Mouse (Mus musculus) forebrain, embryonic 13.5 days (tissue): ENCODE data around the gene Prelid1. TPM values are rescaled to one million over a fixed set of nuclear protein-coding genes. Genes with fewer than 3 reads are reported as not detected.

ENCODE experiments used
- ATAC-seq: fragments of 200-750 bp; cut with Nextera tagmentation; 2 replicates; pipeline ENCODE4 v1.8.0; 2017
- H3K27ac ChIP-seq: fragments of 300-500 bp; sonication (generic); 2 replicates; pipeline ENCODE4 v1.5.1; 2015; ENCODE audit warnings: inconsistent platforms, mild to moderate bottlenecking, moderate library complexity
- H3K27me3 ChIP-seq: fragments of 300-500 bp; sonication (generic); 2 replicates; pipeline ENCODE4 v1.6.1; 2015; ENCODE audit warnings: mild to moderate bottlenecking, inconsistent platforms
- H3K36me3 ChIP-seq: fragments of 300-500 bp; sonication (generic); 2 replicates; pipeline ENCODE4 v1.6.1; 2015; ENCODE audit warnings: mild to moderate bottlenecking, inconsistent platforms; ENCODE audit not compliant: poor library complexity, severe bottlenecking
- H3K4me1 ChIP-seq: fragments of 300-500 bp; sonication (generic); 2 replicates; pipeline ENCODE4 v1.6.1; 2015; ENCODE audit warnings: inconsistent platforms
- H3K4me2 ChIP-seq: fragments of 300-500 bp; sonication (generic); 2 replicates; pipeline ENCODE4 v1.6.1; 2015; ENCODE audit warnings: inconsistent platforms, mild to moderate bottlenecking, moderate library complexity
- H3K4me3 ChIP-seq: fragments of 300-500 bp; sonication (generic); 2 replicates; pipeline ENCODE4 v1.5.1; 2015; ENCODE audit warnings: mild to moderate bottlenecking, inconsistent platforms
- H3K9ac ChIP-seq: fragments of 300-500 bp; sonication (generic); 2 replicates; pipeline ENCODE4 v1.6.1; 2015; ENCODE audit warnings: mild to moderate bottlenecking, inconsistent platforms
- H3K9me3 ChIP-seq: fragments of 300-500 bp; sonication (generic); replicated peaks from 2 replicates; pipeline ENCODE4 v1.6.1; 2016; ENCODE audit warnings: inconsistent platforms
- WGBS: fragments of 180-500 bp; shearing (Covaris S2); methylation state at CpG from one replicate; pipeline ENCODE4 v1.1.7; 2015; 5-methylcytosine and 5-hydroxymethylcytosine counted together
- polyA plus RNA-seq: library from polyadenylated mRNA; unstranded; fragments of >200 nt; fragmentation: Nextera tagmentation; extraction: Ambion mirVana; gene quantifications from 2 replicates; pipeline ENCODE4 v1.2.1, GENCODE M21; 2015

Prelid1 gene
- polyA plus RNA-seq, result 309 and 331 TPM in 2 replicates

DNA sequence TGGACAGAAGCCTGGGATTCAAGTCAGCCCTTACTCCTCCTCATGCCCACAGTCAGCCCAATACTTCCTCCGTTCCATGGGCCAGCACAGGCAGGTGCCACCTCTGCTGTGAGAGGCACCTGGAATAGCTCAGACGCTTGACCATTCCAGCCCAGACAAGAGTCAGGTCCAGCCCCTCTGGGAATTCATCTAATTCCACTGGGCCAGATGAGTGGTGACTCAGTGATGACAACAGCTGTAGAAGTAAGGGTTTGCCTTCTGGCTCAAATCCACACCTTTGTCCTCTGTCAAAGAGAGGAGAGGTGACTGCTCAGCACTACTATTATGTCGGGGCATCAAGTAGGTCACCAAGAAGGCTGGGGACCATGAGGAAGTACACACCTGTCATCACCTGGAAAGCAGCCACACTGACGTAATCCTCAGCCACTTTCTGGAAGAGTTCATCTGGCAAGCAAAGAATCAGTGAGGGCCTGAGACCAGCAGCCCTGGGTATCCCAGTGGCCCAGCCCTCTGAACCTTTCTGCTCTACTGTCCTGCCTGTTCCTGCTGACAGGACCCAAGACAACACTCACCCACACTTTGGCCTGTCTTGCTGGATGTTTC lies at the start of gene Prelid1:
Gene Prelid1 (plus strand): TSS at position 570 of the 603 bp plus-strand sequence.
- Histone ChIP-seq H3K36me3 (peaks cover 73% of the 10 kb centered on the region), H3K9ac (peak within 1 kb of the TSS; percentile 86), H3K4me2 (peak within 1 kb of the TSS; percentile 99), H3K27me3 (no peaks in the 10 kb centered on the region), H3K4me1 (peaks cover 35% of the 10 kb centered on the region), H3K9me3 (no peaks in the 10 kb centered on the region), H3K27ac (peak within 1 kb of the TSS; percentile 45; the same call in 1 of the 2 replicates), H3K4me3 (peak within 1 kb of the TSS; percentile 85)
- 91% methylated on average over 4 of the region's 4 CpGs for WGBS
- no peak for ATAC-seq

DNA sequence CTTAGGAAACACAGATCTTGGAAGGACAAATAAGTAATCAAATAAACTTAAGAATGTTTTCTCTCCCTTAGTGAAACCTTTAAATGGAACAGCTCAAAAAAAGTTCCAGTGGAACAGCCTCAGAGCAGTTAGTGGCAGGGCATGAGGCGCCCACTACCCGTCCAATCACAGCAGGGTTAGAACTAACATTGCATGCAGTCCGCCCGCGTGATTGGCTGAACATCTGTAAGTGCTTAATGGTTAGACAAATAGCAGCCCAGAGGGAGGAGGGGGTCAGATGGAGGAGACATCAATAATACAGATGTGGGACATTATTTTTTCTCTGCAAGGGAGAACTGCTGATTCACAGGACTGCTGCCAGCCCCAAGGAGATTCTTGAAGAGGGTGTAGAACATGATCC lies 43.1 kb upstream of the Prelid1 start:
- ATAC-seq, result no peak
- H3K4me3 ChIP-seq, result no peak overlapping the region
- H3K36me3 ChIP-seq, result peaks cover 56% of the 10 kb centered on the region
- H3K9ac ChIP-seq, result no peak overlapping the region
- no peaks in the 10 kb centered on the region for H3K9me3 ChIP-seq
- H3K4me1 ChIP-seq, result no peaks in the 10 kb centered on the region
- no peaks in the 10 kb centered on the region for H3K27me3 ChIP-seq
- 89% methylated on average over 5 of the region's 5 CpGs for WGBS
- H3K4me2 ChIP-seq, result no peak overlapping the region
- no peak overlapping the region for H3K27ac ChIP-seq

DNA sequence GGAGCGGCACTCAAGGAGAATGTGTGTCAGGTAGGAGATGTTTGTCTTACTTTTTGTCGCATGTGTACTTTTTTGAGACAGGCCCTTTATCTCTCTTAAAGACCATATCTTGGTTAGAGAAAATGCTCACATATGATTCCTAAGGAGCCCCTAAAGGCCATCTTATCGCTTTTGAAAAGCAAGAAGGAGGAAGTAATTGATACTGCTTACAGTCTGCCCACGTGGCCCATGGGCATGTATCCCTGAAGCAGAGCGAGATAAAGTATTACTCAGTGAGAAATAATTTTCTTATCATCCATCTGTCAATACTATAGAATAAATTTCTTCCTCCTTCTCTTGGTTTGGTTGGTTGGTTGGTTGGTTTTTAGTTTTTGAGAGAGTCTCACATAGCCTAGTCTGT lies 42.7 kb upstream of the Prelid1 start:
- Histone ChIP-seq H3K9me3 (no peaks in the 10 kb centered on the region), H3K4me3 (no peak overlapping the region), H3K9ac (no peak overlapping the region), H3K27me3 (no peaks in the 10 kb centered on the region), H3K4me1 (no peaks in the 10 kb centered on the region), H3K27ac (no peak overlapping the region), H3K4me2 (no peak overlapping the region), H3K36me3 (peaks cover 57% of the 10 kb centered on the region)
- no peak for ATAC-seq
- WGBS, result 94% methylated on average over 5 of the region's 5 CpGs

DNA sequence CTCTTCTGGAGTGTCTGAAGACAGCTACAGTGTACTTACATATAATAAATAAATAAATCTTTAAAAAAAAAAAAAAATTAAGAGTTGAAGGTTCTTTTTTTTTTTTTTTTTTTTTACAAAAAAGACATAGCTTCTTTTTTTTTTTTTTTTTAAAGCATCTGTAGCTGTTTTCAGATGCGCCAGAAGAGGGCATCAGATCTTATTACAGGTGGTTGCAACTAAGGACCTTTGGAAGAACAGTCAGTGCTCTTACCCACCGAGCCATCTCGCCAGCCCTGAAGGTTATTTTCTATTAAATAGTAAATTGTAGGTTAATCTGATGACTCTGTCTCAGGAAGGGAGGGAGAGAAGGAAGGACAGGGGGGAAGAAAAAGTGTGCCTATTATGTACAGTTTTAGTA lies 31.4 kb upstream of the Prelid1 start:
- no peak overlapping the region for H3K4me3 ChIP-seq
- peaks cover 78% of the 10 kb centered on the region for H3K36me3 ChIP-seq
- H3K27me3 ChIP-seq, result no peaks in the 10 kb centered on the region
- WGBS, result 83% methylated on average over 3 of the region's 3 CpGs
- ATAC-seq, result no peak
- no peak overlapping the region for H3K9ac ChIP-seq
- no peaks in the 10 kb centered on the region for H3K9me3 ChIP-seq
- no peaks in the 10 kb centered on the region for H3K4me1 ChIP-seq
- no peak overlapping the region for H3K27ac ChIP-seq
- no peak overlapping the region for H3K4me2 ChIP-seq

DNA sequence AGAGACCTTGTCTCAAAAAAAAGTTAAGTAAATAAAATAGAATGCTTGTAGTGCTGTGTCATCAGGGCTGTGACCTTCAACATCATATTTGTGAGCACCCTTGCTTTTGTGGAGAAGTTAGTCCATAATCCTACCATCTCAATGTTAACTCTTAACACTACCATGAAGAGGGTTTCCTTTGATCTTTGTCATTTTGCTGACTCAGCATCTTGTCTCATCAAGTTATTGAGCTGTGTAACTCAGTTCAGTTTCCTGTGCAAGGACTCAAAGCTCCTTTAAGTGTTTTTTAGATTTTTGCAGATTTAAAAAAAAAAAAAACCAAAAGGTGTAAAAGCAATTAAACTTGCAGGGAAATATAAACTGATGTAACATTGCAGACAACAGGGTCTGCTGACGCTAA lies 23.5 kb upstream of the Prelid1 start:
- no peaks in the 10 kb centered on the region for H3K27me3 ChIP-seq
- ATAC-seq, result no peak
- H3K4me1 ChIP-seq, result no peaks in the 10 kb centered on the region
- H3K27ac ChIP-seq, result no peak overlapping the region
- peaks cover 76% of the 10 kb centered on the region for H3K36me3 ChIP-seq
- H3K4me2 ChIP-seq, result no peak overlapping the region
- H3K9ac ChIP-seq, result no peak overlapping the region
- WGBS, result 89% methylated on average over 1 of the region's 1 CpGs
- H3K4me3 ChIP-seq, result no peak overlapping the region
- no peaks in the 10 kb centered on the region for H3K9me3 ChIP-seq

DNA sequence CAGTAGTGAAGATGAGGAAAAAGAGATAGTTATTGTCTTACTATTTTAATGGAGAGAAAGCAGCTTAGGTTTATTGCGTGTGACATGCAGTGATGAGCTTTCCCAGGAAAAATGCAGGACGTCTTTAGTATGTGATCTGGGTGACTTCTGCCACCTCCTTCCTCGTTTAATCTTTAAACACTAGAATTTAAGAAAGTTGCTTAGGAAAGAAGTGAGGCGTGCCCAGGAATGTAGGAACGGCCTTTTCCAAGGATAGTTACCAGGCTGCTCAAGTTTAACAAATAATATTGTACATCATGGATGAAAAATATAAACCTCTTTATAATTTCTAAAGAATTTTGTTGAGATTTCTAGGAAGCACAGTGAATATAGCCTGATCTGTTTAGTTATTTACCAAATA lies 19.4 kb upstream of the Prelid1 start:
- Histone ChIP-seq H3K4me3 (no peak overlapping the region), H3K4me2 (no peak overlapping the region), H3K9me3 (no peaks in the 10 kb centered on the region), H3K9ac (no peak overlapping the region), H3K27me3 (no peaks in the 10 kb centered on the region), H3K4me1 (no peaks in the 10 kb centered on the region), H3K27ac (no peak overlapping the region), H3K36me3 (peaks cover 82% of the 10 kb centered on the region)
- 89% methylated on average over 5 of the region's 5 CpGs for WGBS
- ATAC-seq, result no peak

DNA sequence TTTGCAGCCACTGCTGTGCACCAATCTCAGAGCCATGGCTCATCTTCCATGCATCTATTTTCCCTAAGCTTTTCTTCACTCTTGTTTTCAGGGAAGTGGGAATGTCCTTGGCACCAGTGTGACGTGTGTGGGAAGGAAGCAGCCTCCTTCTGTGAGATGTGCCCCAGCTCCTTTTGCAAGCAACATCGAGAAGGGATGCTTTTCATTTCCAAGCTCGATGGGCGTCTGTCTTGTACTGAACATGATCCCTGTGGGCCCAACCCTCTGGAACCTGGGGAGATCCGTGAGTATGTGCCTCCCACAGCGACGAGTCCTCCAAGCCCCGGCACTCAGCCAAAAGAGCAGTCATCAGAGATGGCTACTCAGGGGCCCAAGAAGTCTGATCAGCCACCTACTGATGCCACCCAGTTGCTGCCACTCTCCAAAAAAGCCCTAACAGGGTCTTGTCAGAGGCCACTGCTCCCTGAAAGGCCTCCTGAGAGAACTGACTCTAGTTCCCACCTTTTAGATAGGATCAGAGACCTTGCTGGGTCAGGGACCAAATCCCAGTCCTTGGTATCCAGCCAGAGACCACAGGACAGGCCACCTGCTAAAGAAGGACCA lies 8.2 kb upstream of the Prelid1 start:
- WGBS, result 88% methylated on average over 8 of the region's 8 CpGs
- H3K27me3 ChIP-seq, result no peaks in the 10 kb centered on the region
- no peaks in the 10 kb centered on the region for H3K4me1 ChIP-seq
- ATAC-seq, result no peak
- no peak overlapping the region for H3K4me3 ChIP-seq
- H3K9ac ChIP-seq, result no peak overlapping the region
- H3K4me2 ChIP-seq, result no peak overlapping the region
- H3K9me3 ChIP-seq, result no peaks in the 10 kb centered on the region
- no peak overlapping the region for H3K27ac ChIP-seq
- peaks cover 92% of the 10 kb centered on the region for H3K36me3 ChIP-seq

DNA sequence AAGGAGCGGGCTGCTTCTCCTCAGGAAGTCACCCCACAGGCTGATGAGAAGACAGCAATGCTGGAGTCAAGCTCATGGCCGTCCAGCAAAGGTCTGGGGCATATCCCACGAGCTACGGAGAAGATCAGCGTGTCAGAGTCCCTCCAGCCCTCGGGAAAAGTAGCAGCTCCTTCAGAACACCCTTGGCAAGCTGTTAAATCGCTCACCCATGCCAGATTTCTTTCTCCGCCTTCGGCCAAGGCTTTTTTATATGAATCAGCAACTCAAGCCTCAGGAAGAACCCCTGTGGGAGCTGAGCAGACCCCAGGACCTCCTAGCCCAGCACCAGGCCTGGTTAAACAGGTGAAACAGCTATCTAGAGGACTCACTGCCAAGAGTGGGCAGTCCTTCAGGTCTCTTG lies 7.2 kb upstream of the Prelid1 start:
- no peak for ATAC-seq
- peaks cover 92% of the 10 kb centered on the region for H3K36me3 ChIP-seq
- no peaks in the 10 kb centered on the region for H3K4me1 ChIP-seq
- no peak overlapping the region for H3K9ac ChIP-seq
- no peak overlapping the region for H3K4me3 ChIP-seq
- 95% methylated on average over 9 of the region's 9 CpGs for WGBS
- no peak overlapping the region for H3K4me2 ChIP-seq
- no peaks in the 10 kb centered on the region for H3K9me3 ChIP-seq
- H3K27ac ChIP-seq, result no peak overlapping the region
- H3K27me3 ChIP-seq, result no peaks in the 10 kb centered on the region

DNA sequence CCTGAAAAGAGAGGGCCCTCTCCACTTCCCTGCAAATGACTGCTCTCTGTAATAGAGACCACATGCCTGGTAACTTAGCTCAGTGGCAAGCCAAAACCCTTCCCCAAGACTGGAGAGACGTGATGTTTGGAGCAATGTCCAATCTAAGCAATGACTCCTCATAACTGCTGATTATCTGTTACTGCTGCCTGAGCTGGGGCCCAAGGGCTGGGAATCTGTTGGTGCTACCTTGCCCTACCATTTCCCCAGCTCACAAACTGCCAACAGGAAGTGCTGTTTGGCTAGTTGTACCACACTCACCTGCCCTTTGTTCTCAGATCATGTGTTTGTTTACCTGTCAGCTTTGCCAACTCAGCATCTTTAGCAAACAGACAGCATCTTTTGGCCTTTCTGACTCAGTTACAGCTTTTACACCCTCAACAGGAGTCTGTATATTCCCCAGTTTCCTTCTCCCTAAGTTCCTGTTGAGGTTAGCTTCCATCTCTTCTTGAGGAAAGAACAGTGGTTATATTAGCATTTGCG lies 5.3 kb upstream of the Prelid1 start:
- H3K27ac ChIP-seq, result no peak overlapping the region
- no peak overlapping the region for H3K4me3 ChIP-seq
- H3K36me3 ChIP-seq, result peaks cover 95% of the 10 kb centered on the region
- H3K4me2 ChIP-seq, result no peak overlapping the region
- H3K27me3 ChIP-seq, result no peaks in the 10 kb centered on the region
- H3K4me1 ChIP-seq, result no peaks in the 10 kb centered on the region
- H3K9ac ChIP-seq, result no peak overlapping the region
- no peak for ATAC-seq
- WGBS, result 87% methylated on average over 2 of the region's 2 CpGs
- no peaks in the 10 kb centered on the region for H3K9me3 ChIP-seq

DNA sequence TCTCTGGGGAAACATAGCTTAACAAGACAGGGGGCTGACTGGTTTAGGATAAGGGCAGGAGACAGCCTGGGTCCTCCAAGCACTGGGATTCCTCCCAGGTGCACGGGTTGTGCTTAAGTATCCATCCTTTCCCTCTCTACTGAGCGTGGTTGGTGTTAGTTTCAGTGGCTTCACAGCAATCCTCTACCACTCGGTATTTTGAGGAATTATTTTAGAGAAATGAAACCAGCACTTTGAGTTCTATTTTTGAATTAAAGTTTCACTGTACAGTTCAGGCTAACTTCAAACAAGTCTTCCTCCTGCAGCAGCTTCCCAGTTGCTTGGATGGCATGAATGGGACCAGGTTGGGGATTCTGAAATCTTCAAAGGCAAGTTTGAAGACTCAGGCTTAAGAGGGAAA lies 1.9 kb upstream of the Prelid1 start:
- WGBS, result 78% methylated on average over 3 of the region's 3 CpGs

DNA sequence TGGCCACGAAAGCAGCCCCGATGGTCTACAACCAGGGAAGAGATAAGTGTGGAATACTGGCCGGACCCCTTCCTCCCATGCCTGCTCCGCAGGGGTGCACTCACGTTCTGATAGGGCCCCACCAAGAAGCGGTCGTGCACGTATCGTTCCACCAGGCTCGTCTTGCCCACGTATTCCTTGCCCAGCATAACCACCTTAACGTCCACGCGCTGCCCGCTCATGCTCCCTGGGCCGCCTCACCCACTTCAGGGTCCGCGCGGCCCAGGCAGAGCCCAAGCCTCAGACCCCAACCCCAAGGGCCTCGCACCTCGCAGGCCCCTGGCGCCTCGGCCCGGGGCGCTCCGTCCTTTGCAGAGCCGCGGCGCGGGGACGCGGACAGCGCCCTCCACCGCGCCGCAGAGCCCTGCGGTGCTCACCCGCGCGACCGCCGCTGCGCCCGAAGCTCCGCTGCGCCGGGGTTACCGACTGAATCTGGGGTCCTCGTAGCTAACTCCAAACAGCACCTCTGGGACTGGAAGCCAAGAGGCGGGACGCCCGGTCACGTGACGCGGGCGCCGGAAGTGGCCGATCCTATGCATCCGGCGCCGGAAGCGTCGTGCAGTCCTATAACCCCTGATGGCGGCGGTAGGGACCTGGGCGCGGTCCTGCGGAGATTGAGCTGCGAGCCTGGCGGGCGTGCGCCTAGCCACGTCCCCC lies 1.3 kb downstream of the Prelid1 start, which contains the start of gene Rab24:
Gene Rab24 (minus strand): TSS at position 513 of the 696 bp plus-strand sequence.
- peak; percentile 91 for ATAC-seq
- Histone ChIP-seq H3K9ac (peak within 1 kb of the TSS; percentile 86), H3K27ac (peak within 1 kb of the TSS; percentile 62), H3K36me3 (peaks cover 76% of the 10 kb centered on the region), H3K27me3 (no peaks in the 10 kb centered on the region), H3K4me1 (peaks cover 35% of the 10 kb centered on the region), H3K4me3 (peak within 1 kb of the TSS; percentile 85), H3K9me3 (no peaks in the 10 kb centered on the region), H3K4me2 (peak within 1 kb of the TSS; percentile 99)
- WGBS, result under 1% methylated on average over 73 of the region's 73 CpGs

More for the DNA sequence above, 1.9 kb upstream of the Prelid1 start:
- H3K9me3 ChIP-seq, result no peaks in the 10 kb centered on the region
- H3K27me3 ChIP-seq, result no peaks in the 10 kb centered on the region
- H3K4me2 ChIP-seq, result no peak overlapping the region
- no peak overlapping the region for H3K4me3 ChIP-seq
- no peak overlapping the region for H3K27ac ChIP-seq
- H3K4me1 ChIP-seq, result peaks cover 24% of the 10 kb centered on the region
- peaks cover 74% of the 10 kb centered on the region for H3K36me3 ChIP-seq
- no peak for ATAC-seq
- H3K9ac ChIP-seq, result no peak overlapping the region

DNA sequence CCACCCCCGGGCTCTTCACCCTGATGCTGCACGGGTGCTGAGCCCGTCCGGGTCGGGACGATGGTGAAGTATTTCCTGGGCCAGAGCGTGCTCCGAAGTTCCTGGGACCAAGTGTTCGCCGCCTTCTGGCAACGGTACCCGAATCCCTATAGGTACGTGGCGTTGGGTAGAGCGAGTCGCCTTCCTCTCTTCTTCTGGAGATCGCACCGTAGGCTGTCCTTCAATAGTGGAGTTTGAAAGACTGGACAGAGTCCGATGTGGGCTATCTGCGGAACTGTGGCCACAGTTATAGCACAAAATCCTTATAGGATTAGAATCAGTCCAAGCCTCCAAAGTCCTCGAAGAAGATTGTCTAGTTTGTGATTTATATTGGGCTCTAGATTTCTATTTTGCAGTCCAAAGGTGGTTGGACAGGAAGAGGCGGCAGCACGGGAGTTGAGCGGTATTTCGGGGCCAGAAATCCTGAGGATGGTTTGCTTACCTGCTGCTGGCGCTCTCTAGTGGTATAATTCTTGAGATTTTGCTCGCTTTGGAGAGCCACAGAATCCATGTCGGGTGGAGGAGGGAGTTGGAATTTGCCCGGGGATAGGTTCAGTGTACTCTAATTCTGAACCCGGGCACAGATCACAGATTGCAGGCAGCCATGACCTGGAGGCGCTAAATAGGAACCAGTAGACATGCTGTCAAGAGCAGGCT lies 2.0 kb downstream of the Prelid1 start:
- Histone ChIP-seq H3K27me3 (no peaks in the 10 kb centered on the region), H3K4me2 (peak overlapping the region; percentile 99), H3K36me3 (peaks cover 70% of the 10 kb centered on the region), H3K27ac (peak overlapping the region; percentile 62), H3K4me1 (peaks cover 40% of the 10 kb centered on the region), H3K9me3 (no peaks in the 10 kb centered on the region), H3K4me3 (peak overlapping the region; percentile 85), H3K9ac (peak overlapping the region; percentile 86)
- 2% methylated on average over 31 of the region's 31 CpGs for WGBS
- no peak for ATAC-seq
